Mouse (Mus musculus): ENCODE data around the gene Kdelr1. TPM values are rescaled to one million over a fixed set of nuclear protein-coding genes. Genes with fewer than 3 reads are reported as not detected.
A peak's percentile ranks its signal among the peaks of the same experiment; 100 is the strongest.

The Kdelr1 gene
- polyA plus RNA-seq, 1 experiment from 2014 or later = 45.6 TPM

- Histone ChIP-seq H3K4me3 (no peak overlapping the region), H3K9ac (no peak overlapping the region), H3K9me3 (replicated peaks) (no peaks in the 10 kb centered on the region), H3K36me3 (no peaks in the 10 kb centered on the region), H3K4me1 (peaks cover 13% of the 10 kb centered on the region), H3K27me3 (peaks cover 29% of the 10 kb centered on the region), H3K4me2 (replicated peaks) (no peak overlapping the region), H3K27ac (no peak overlapping the region)
- ATAC-seq (ENCODE audit: low FRiP score) = no peak
- WGBS = 87% methylated on average over 12 of the region's 12 CpGs
Observed at GRCm38 (mm10) chr7:45853089-45853488, 19.5 kb upstream of the Kdelr1 start.

- peak overlapping the region; percentile 36; the same call in 1 of the 2 replicates for H3K9ac ChIP-seq
- no peak for ATAC-seq (ENCODE audit: low FRiP score)
- H3K27me3 ChIP-seq = peaks cover 56% of the 10 kb centered on the region
- H3K4me2 ChIP-seq (replicated peaks) = peak overlapping the region; percentile 48
- H3K9me3 ChIP-seq (replicated peaks) = no peaks in the 10 kb centered on the region
- H3K4me3 ChIP-seq = peak overlapping the region; percentile 26
- no peak overlapping the region for H3K27ac ChIP-seq
- H3K4me1 ChIP-seq = peaks cover 16% of the 10 kb centered on the region
- no peaks in the 10 kb centered on the region for H3K36me3 ChIP-seq
- WGBS = 1% methylated on average over 29 of the region's 30 CpGs
Observed at GRCm38 (mm10) chr7:45856950-45857901, 15.3 kb upstream of the Kdelr1 start.

- Histone ChIP-seq H3K9ac (no peak overlapping the region), H3K4me1 (peaks cover 16% of the 10 kb centered on the region), H3K27me3 (peaks cover 58% of the 10 kb centered on the region), H3K4me2 (replicated peaks) (no peak overlapping the region), H3K4me3 (no peak overlapping the region), H3K9me3 (replicated peaks) (no peaks in the 10 kb centered on the region), H3K27ac (no peak overlapping the region), H3K36me3 (no peaks in the 10 kb centered on the region)
- WGBS = 72% methylated on average over 4 of the region's 4 CpGs
- no peak for ATAC-seq (ENCODE audit: low FRiP score)
Observed at GRCm38 (mm10) chr7:45859008-45859407, 13.6 kb upstream of the Kdelr1 start.

DNA sequence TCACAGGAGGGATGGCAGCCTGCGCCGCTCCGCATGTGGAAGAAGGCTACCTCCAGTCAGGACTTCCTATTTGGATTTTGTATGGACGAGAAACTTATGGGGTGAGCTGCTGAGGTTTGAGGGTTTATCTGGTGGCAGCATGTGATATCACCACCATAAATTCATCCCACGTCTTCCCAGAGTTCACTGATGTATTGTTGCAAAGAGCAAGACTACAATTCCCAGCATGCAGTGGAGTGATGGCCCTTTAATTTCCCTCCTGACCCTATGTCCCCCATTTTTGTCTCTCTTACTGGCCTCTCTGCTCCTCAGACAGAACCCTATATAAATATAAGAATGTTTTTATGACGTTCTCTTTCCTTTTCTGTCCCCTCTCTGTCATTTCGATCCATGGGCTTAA, 9.8 kb upstream of the Kdelr1 start:
- no peak overlapping the region for H3K9ac ChIP-seq
- no peaks in the 10 kb centered on the region for H3K9me3 ChIP-seq (replicated peaks)
- H3K4me1 ChIP-seq = peaks cover 21% of the 10 kb centered on the region
- no peak overlapping the region for H3K4me2 ChIP-seq (replicated peaks)
- no peak overlapping the region for H3K4me3 ChIP-seq
- no peaks in the 10 kb centered on the region for H3K36me3 ChIP-seq
- no peak overlapping the region for H3K27ac ChIP-seq
- H3K27me3 ChIP-seq = peaks cover 52% of the 10 kb centered on the region
- 88% methylated on average over 7 of the region's 7 CpGs for WGBS
- ATAC-seq (ENCODE audit: low FRiP score) = no peak

GRCm38 (mm10) chr7:45864435-45864834, 8.1 kb upstream of the Kdelr1 start:
- no peak overlapping the region for H3K27ac ChIP-seq
- no peaks in the 10 kb centered on the region for H3K9me3 ChIP-seq (replicated peaks)
- H3K4me1 ChIP-seq = peaks cover 35% of the 10 kb centered on the region
- no peaks in the 10 kb centered on the region for H3K36me3 ChIP-seq
- no peak overlapping the region for H3K4me2 ChIP-seq (replicated peaks)
- H3K9ac ChIP-seq = no peak overlapping the region
- 64% methylated on average over 3 of the region's 3 CpGs for WGBS
- H3K4me3 ChIP-seq = no peak overlapping the region
- ATAC-seq (ENCODE audit: low FRiP score) = no peak
- H3K27me3 ChIP-seq = peaks cover 52% of the 10 kb centered on the region

GRCm38 (mm10) chr7:45865925-45866910, 6.4 kb upstream of the Kdelr1 start:
- H3K27me3 ChIP-seq = peaks cover 55% of the 10 kb centered on the region
- ATAC-seq (ENCODE audit: low FRiP score) = peak; percentile 47
- H3K4me1 ChIP-seq = peaks cover 48% of the 10 kb centered on the region

GRCm38 (mm10) chr7:45867871-45868270, 4.7 kb upstream of the Kdelr1 start:
- peaks cover 50% of the 10 kb centered on the region for H3K4me1 ChIP-seq
- peak overlapping the region; percentile 29 for H3K9ac ChIP-seq
- H3K4me2 ChIP-seq (replicated peaks) = peak overlapping the region; percentile 82
- ATAC-seq (ENCODE audit: low FRiP score) = no peak
- no peaks in the 10 kb centered on the region for H3K36me3 ChIP-seq
- H3K9me3 ChIP-seq (replicated peaks) = no peaks in the 10 kb centered on the region
- H3K27me3 ChIP-seq = peaks cover 56% of the 10 kb centered on the region
- no peak overlapping the region for H3K27ac ChIP-seq
- H3K4me3 ChIP-seq = 0 out of 2 replicates have a peak overlapping the region, but pooled peaks have one; percentile 5
- 4% methylated on average over 2 of the region's 2 CpGs for WGBS

More at GRCm38 (mm10) chr7:45865925-45866910, 6.4 kb upstream of the Kdelr1 start:
- WGBS = 2% methylated on average over 116 of the region's 117 CpGs
- peak overlapping the region; percentile 68 for H3K4me3 ChIP-seq
- peak overlapping the region; percentile 57 for H3K27ac ChIP-seq
- H3K36me3 ChIP-seq = no peaks in the 10 kb centered on the region
- H3K4me2 ChIP-seq (replicated peaks) = peak overlapping the region; percentile 82
- H3K9ac ChIP-seq = peak overlapping the region; percentile 79
- no peaks in the 10 kb centered on the region for H3K9me3 ChIP-seq (replicated peaks)

GRCm38 (mm10) chr7:45869107-45869670, 3.4 kb upstream of the Kdelr1 start:
- Histone ChIP-seq H3K27me3 (peaks cover 56% of the 10 kb centered on the region), H3K4me1 (peaks cover 58% of the 10 kb centered on the region), H3K9ac (peak overlapping the region; percentile 67)

GRCm38 (mm10) chr7:45869787-45870186, 2.8 kb upstream of the Kdelr1 start:
- Histone ChIP-seq H3K36me3 (peaks cover 7% of the 10 kb centered on the region; the same call in 1 of the 2 replicates), H3K9me3 (replicated peaks) (no peaks in the 10 kb centered on the region), H3K27ac (0 out of 2 replicates have a peak overlapping the region, but pooled peaks have one; percentile 12), H3K4me1 (peaks cover 64% of the 10 kb centered on the region), H3K4me3 (peak overlapping the region; percentile 39), H3K4me2 (replicated peaks) (peak overlapping the region; percentile 82), H3K9ac (peak overlapping the region; percentile 67), H3K27me3 (peaks cover 56% of the 10 kb centered on the region)
- ATAC-seq (ENCODE audit: low FRiP score) = no peak
- 4% methylated on average over 14 of the region's 14 CpGs for WGBS

More at GRCm38 (mm10) chr7:45869107-45869670, 3.4 kb upstream of the Kdelr1 start:
- Histone ChIP-seq H3K4me2 (replicated peaks) (peak overlapping the region; percentile 82), H3K4me3 (peak overlapping the region; percentile 39), H3K27ac (0 out of 2 replicates have a peak overlapping the region, but pooled peaks have one; percentile 12), H3K36me3 (0 out of 2 replicates have a peak, but pooled peaks cover 2% of the 10 kb centered on the region), H3K9me3 (replicated peaks) (no peaks in the 10 kb centered on the region)
- ATAC-seq (ENCODE audit: low FRiP score) = no peak
- 18% methylated on average over 8 of the region's 8 CpGs for WGBS

DNA sequence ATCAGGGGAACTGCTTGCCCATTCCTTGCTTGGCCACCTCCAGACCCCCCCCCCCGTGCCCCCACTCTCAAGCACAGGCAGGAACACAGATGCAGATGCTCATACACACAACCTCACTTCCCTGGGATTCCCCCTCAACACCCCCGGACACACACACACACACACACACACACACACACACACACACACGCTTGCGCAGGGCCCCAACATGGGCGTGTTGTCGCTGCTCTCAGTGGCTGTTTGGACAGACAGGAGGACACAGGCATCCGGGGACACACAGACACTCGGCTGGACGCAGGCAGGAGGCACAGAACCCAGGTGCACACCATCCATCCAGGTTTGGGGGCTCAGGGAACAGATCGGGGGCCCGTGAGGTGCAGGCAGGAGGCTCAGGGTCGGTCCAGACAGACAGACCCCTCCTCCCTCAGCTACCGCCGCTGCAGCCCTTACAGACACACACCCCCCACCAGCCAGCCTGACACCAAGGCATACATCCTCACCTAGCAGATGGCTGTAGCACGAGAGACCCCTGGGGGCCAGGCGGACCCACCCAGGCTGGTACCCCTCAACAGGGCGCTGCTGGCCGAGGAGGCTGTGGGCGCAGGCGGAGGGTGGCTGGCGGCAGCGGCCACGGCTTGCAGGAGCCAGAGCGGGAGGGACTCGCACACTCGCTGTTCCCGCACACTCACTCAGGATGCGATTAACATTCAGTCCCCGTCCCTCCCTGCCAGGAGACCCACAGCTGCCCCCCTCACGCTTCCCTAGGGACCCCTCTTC, 2.1 kb upstream of the Kdelr1 start:
- Histone ChIP-seq H3K27ac (peak overlapping the region; percentile 55; the same call in 1 of the 2 replicates), H3K27me3 (peaks cover 56% of the 10 kb centered on the region)
- 3% methylated on average over 30 of the region's 30 CpGs for WGBS

More for the DNA sequence above, 2.1 kb upstream of the Kdelr1 start:
- peaks cover 11% of the 10 kb centered on the region; the same call in 1 of the 2 replicates for H3K36me3 ChIP-seq
- peaks cover 68% of the 10 kb centered on the region for H3K4me1 ChIP-seq
- peak overlapping the region; percentile 82 for H3K4me2 ChIP-seq (replicated peaks)
- 0 out of 2 replicates have a peak, but pooled peaks have one; percentile 4 for ATAC-seq (ENCODE audit: low FRiP score)
- H3K9ac ChIP-seq = peak overlapping the region; percentile 67
- H3K9me3 ChIP-seq (replicated peaks) = no peaks in the 10 kb centered on the region
- peak overlapping the region; percentile 39 for H3K4me3 ChIP-seq

Data from hindbrain, embryonic 12.5 days (tissue).